Mouse (Mus musculus): ENCODE results near the gene Lifr.

Lifr gene

GRCm38 (mm10) chr15:7203606-7204330 lies 113.4 kb downstream of the Lifr start:
- DNase-seq (ENCODE audit: low spot score in 2 of 2): no peak

- DNase-seq (ENCODE audit: low spot score in 2 of 2): no peak
Observed at GRCm38 (mm10) chr15:7204917-7205316, 114.5 kb downstream of the Lifr start.

GRCm38 (mm10) chr15:7206110-7206509 lies 115.7 kb downstream of the Lifr start:
- DNase-seq (ENCODE audit: low spot score in 2 of 2): no peak

- DNase-seq (ENCODE audit: low spot score in 2 of 2): no peak
Observed at GRCm38 (mm10) chr15:7207292-7207691, 116.9 kb downstream of the Lifr start.

GRCm38 (mm10) chr15:7208180-7208579 lies 117.8 kb downstream of the Lifr start:
- DNase-seq (ENCODE audit: low spot score in 2 of 2): no peak

- DNase-seq (ENCODE audit: low spot score in 2 of 2): no peak
Observed at GRCm38 (mm10) chr15:7213683-7214082, 123.3 kb downstream of the Lifr start.

- no peak for DNase-seq (ENCODE audit: low spot score in 2 of 2)
Observed at GRCm38 (mm10) chr15:7215845-7216244, 125.4 kb downstream of the Lifr start.

- no peak for DNase-seq (ENCODE audit: low spot score in 2 of 2)
Observed at GRCm38 (mm10) chr15:7216581-7217272, 126.3 kb downstream of the Lifr start.

- DNase-seq (ENCODE audit: low spot score in 2 of 2): no peak
Observed at GRCm38 (mm10) chr15:7217273-7217598, 126.8 kb downstream of the Lifr start.

- no peak for DNase-seq (ENCODE audit: low spot score in 2 of 2)
Observed at GRCm38 (mm10) chr15:7222809-7223208, 132.4 kb downstream of the Lifr start.

GRCm38 (mm10) chr15:7224151-7224775 lies 133.8 kb downstream of the Lifr start:
- no peak for DNase-seq (ENCODE audit: low spot score in 2 of 2)

GRCm38 (mm10) chr15:7226225-7226624 lies 135.8 kb downstream of the Lifr start:
- peak; percentile 43 to 69 for DNase-seq (ENCODE audit: low spot score in 2 of 2)

- DNase-seq (ENCODE audit: low spot score in 2 of 2): no peak
Observed at GRCm38 (mm10) chr15:7233393-7234090, 143.1 kb downstream of the Lifr start.

- DNase-seq (ENCODE audit: low spot score in 2 of 2): no peak
Observed at GRCm38 (mm10) chr15:7239904-7240303, 149.5 kb downstream of the Lifr start.

- no peak for DNase-seq (ENCODE audit: low spot score in 2 of 2)
Observed at GRCm38 (mm10) chr15:7240950-7241349, 150.5 kb downstream of the Lifr start.

- no peak for DNase-seq (ENCODE audit: low spot score in 2 of 2)
Observed at GRCm38 (mm10) chr15:7242161-7242850, 151.9 kb downstream of the Lifr start.

Measured in frontal cortex, postnatal 25 days (tissue).